Mouse (Mus musculus) CD8-positive naive resting alpha-beta T cell, adult 2 months (primary cell): ENCODE results near the gene Iqch.

ENCODE experiments used
- DNase-seq, 2 experiments: peaks; one replicate each; pipeline ENCODE4 v3.0.0; 2022; ENCODE audit warnings: low read depth in 2 of 2, low spot score in 2 of 2

Gene Iqch

DNA sequence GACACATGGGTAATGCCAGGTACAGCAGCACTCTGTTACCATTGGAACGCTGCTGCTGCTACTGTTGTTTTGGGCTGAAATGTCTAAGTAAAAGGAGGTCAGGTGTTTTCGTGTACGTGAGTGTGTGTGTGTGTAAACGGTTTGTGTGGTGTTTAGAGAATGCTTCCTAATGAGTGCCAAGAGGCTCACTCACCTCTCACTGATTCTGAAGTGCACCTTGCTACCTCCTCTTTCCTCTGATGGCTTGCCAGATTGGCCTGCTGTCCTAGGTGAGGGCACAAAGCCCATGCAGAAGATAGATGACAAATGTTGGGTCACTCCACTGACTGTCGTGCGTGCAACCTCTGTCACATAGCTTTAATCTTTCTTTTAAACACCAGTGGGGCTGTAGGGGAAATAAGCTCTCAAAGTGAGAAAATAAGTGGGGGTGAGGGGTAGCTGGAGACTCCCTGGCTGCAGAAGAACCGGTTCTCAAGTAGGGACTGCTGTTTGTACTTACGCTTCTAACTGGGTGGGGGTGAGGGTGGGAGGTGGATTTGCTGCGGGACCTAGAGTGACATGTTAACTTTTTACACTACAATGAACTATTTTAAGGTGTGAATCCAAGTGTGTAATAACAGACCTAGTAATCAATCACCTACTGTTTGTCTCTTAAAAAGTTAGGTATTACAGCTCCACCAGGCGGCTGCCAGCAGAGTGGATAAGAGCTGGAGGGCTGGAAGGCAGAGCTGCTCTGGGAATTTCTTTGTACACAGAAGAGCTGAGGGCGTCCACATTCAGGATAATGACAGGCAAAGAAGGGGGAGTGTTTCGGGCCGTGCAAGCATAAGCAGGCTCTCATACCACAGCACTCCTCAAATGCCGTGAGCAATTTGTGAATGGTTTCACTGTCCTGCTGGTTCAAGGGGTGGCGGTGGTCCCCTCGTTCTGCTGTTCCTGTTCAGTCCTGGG is 10.5 kb upstream of the Iqch start:
- no peak for DNase-seq

DNA sequence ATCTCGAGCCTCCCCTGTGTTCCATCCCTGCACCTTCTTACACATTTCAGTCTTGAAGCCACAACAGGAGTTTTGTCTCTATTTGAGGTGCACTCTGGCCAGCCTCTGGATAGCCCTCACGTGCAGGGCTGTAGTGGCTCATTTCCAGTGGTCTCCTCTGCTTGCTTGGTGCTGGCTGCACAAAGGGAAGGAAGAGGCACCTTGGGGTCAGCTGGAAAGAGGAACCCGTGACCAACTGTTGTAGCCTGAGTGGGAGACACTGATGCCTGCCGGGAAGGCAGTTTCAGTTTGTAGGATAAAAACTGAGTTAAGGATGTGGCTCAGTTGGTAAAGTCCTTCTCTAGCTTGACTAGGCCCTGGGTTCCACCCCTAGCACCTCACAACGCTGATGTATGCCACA is 9.7 kb upstream of the Iqch start:
- no peak for DNase-seq

DNA sequence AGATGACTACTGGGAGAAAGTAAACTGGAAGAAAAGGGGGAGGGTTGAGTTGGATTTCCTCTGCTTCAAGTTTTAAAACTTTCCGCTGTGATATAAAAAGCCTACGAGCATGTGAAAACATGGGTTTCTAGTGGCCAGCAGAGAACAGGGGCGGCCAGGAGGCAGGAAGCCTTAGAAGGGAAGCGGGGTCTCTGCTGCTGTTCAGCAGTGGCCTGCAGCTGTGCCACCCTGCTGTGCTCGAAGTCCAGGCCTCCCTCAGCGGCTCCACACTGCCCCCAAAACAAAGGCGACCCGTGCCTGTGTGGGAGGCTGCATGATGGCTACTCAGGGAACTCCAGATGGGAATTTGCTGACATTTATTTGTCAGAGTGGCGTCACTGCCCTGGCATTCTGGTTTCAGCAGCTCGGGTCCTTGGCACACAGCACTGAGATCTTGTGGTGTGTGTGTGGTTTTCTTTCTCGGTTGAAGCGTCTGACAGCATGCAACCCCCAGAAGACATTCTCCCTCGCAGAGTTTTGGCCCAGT is 8.6 kb upstream of the Iqch start:
- DNase-seq: peak in 1 of 2 experiments; percentile 23

DNA sequence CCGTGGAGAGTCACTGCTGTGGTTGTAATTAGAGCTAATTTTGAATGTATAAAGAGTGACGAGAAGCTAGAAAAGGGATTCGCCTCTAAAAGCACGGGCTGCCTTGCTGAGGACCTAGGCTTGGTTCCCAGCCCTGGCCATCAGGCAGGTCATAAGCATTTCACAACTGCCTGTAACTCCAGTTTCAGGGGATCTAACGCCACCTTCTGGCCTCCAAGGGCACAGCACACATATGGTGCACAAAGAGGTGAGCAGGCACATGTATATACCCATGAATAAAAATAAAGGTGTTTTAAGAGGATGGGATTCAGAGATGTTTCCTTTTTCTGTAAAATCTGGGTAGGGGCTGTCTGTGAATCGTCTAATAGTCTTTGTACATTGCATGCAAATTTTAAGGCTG is 7.9 kb upstream of the Iqch start:
- no peak for DNase-seq

DNA sequence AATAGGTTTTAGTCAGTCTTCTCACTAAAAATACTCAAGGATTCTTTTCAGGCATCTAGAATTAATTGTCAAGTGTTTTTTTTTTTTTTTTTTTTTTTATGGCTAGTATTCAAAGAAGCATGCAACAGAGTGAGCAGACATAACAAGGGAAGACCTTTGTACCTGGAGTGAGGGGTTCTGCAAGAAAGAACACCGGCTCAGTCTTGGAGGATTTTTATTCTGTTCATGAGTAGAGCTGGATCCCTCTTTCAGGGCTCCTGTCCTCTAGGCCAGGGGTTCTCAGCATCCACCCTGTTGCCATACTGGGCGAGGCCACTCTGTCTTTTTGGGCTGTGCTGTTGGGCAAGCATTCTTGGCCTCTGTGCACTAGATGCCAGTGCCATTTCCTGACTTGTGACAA is 7.5 kb upstream of the Iqch start:
- no peak for DNase-seq

DNA sequence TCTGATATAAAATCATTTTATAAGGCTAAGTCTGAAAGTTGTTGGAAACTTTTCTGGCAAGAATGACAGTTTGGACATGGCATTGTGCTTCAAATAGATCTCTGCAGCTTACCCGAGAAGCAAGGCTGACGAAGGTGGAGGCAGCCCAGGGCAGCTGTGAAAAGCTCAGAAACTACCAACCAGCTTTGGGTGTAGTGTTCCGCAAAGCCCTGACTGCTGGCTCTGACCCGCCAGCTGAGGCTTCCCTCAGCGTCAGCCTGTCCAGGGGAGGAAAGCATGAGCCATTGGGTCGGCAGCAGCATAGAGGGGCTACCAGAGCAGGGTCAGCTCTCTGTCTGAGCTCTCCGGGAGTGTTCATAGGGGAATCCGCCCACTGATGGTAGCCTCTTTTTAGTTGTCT is 7.0 kb upstream of the Iqch start:
- DNase-seq: no peak

DNA sequence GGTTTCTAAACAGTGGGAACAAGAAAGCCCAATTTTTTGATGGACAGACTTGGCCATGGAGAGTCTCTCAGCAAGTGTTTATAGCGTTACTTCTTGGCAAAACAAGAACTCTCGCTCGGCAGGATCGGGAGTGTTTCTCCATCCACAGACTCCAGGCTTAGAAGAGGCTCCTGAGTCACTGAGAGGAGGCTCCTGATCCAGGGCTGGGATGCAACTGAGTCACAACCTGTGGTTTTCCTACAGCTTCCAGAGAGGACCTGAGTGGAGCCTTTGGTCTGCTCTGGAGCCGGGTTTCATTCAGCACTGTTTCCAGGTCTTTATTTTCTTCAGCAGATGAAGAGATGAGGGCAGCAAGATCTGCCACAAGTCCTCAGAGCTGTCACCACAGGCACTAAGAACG is 5.7 kb upstream of the Iqch start:
- no peak for DNase-seq

DNA sequence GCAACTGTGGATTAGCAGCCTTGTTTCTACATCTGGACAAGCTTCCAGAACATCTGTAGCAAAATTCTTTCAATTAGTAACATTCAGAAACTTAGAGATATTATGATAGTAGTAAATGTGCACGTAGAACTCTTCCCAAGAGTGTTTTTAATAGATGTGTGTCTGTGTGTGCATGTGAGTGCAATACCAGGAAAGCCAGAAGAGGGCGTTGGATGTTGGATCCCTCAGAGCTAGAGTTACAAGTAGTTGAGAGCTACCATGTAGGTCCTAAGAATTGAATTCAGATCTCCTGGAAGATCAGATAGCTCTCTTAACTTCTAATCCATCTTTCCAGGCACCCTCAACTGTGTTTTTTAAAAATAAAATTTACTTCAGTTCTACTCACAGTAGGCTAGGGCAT is 4.3 kb upstream of the Iqch start:
- peak in 1 of 2 experiments; percentile 23 for DNase-seq

DNA sequence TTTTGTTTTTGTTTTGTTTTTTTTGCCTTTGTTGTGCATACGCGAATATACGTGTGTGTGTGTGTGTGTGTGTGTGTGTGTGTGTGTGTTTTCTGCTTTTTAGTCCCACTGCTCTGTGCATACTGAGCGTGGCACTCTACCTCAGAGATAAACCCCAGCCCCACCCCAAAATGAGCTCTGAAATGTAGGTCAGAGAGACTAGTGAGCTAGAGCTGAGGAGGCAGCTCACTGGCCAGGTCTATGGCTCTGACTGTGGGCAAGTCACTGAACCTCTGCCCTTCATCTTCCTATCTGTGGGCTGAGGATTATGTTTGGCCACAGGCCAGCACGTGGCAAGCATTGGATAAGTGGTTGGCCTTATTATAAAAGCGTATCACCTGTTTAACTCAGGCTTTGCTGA is 1.6 kb upstream of the Iqch start:
- DNase-seq: no peak

DNA sequence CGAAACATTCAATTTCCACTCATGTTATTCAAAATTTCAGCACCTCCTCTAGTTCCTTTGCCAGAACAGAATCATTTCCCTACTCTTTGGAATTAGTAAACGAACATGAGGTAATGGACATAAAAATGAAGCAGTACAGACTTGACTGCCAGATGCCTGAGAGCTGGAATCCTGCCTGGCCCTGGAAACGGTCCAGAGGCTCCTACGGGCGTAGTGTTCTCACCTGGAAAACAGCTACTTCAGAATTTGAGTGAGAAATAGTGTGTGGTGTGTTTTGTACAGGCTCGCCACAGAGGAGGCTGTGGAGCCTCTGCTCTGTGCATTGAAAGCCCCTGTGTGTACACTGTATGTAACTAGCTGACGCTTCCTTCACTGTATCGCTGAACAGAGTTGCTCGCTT is 5.6 kb downstream of the Iqch start:
- no peak for DNase-seq

DNA sequence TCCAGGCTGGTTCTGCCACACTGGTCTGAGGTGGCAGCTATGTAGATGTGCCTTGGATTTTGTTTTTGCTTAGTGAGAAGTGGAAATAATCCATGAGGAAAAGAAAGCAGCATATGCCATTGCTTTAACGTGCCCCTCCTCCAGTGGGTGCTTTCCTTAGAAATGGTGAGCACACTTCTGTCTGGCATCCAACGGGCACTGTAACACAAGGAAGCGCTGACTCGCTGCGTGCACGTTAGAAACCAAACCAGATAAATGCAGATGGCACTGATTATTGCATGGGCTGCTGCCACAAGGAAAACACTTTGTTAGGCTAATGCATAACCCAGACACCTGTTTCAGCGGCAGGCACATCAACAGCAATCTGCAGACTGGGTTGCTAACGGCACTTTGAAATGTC is 6.6 kb downstream of the Iqch start:
- DNase-seq: no peak

DNA sequence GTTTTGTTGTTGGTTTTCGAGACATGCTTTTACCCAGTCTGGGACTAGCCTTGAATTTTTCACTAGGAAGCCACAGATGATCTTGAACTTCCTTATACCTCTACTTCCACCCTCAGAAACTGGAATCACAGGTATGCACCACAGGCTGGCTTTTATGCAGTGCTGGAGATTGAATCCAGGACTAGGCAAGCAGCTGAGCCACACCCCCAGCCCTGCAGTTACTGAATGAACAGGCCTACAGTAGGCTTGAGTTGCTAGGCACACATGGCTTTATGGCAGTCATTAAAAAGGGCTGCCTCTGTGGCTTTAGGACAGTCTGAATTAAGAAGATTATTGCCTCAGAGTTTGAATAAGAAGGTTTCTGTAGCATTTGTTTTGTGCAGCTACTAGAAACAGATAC is 7.3 kb downstream of the Iqch start:
- no peak for DNase-seq

DNA sequence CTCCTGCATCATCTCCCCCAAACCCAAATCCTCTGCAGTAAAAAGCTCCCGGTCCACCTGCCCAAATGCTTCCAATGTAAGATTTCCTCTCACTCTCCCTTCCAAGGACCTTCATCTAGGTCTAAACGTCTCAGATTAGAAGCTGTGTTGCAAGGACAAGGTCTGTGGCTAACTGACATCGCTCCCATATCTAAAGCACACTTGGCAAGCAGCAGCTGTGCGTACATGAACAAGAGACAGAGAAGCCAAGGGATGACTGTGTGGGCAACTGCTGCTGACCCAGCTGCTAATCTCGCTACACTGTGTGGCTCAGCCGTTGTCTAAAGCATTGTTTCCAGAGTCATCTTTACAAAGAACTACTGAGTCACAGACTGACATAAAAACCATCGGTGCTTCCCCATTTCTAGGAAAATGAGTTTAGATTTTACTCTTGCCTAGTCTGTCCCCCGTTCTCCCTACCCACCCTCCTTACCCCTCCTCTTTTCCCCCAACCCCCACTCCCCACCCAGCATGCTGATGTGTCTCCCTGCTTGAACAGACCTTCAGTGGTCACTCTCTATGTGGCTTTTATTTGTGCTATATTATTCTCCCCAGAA is 10.5 kb downstream of the Iqch start:
- no peak for DNase-seq

DNA sequence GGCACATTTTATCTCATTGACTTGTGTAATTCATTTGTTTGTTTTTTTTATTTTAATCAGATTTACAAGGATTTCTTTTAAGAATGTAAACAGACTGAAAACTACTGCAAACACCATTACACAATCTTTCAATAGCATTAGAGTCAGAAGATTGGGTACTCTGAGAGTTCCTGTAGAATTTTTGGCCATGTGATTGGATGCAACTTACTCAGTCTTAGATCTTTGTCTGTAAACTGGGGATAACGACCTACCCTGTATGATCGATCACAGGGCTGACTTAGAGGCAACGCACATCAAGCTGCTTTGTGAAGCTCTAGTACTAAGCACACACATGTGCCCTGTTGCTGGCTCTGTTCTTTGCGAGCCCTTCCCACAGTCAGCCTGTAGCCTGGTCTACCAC is 11.7 kb downstream of the Iqch start:
- no peak for DNase-seq

DNA sequence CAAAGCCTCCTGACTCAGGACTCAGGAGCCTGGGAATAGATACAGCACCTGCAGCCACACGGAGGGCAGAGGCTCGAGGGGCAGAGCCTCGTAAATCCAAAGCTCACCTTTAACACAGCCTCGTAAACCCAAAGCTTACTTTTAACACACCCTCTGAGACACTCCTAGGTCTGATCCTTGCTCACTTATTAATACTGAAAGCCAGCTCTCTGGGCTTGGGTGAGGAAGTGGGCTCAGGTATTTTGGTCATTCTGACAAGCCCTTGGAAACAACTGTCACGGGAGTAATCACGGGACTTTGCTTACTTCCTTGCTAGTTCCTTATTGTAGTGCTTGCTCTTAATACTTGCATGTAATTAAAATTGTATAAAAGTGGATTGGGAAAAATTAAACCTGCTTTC is 13.1 kb downstream of the Iqch start:
- no peak for DNase-seq

DNA sequence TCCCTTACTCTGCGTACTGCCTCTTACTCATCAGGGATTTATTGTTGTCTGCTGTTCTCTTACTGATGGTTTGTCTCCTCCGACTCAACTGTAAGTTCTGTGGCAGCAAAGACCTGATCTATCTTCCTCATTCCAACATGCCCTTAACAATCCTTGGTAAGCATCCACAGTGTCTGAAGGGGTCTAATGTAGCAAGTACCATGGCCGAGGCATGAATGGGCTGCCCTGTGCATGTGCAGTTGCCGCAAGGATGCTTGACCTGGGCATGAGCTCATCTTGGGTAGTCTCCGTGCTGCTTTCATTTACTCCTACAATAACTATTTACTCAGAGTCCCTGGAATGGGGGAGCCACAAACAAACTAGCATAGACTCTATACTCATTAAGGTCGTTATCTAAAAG is 17.0 kb downstream of the Iqch start:
- DNase-seq: no peak

DNA sequence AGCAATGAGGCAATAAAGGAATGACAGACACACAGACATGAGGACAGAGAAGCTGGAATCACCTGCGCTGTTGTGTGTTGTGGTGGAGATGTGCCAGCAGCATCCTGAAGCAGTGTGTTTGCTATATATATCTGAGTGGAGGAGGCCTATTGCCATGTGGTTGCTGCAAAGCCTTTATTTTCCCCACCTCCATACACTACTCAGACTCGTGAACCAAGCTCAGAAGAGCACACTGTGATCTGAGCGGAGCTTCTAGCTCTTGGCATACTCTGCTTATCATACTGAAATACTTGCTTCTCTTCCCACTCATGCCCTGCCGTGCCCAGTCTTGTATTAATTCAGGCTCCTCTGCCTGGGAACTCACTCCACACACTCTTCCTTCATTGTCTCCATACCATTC is 20.5 kb downstream of the Iqch start:
- no peak for DNase-seq

DNA sequence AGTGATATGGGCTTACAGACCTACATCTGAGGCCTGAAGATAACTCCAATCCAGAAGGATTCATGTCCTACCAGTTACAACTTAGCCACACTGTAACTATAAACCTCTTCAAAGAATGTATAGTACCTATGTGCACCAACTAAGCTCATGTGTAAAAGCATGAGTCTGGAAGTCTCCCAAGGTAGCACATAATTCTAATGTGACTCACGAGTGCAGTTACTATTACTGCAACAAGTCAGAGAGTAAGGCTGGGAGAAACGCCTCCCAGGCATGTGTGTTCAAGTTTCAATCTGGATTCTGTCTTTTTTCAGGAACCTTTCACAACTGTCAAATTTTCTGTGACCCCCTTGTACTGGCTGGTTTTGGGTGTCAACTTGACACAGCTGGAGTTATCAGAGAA is 22.2 kb downstream of the Iqch start:
- DNase-seq: no peak

DNA sequence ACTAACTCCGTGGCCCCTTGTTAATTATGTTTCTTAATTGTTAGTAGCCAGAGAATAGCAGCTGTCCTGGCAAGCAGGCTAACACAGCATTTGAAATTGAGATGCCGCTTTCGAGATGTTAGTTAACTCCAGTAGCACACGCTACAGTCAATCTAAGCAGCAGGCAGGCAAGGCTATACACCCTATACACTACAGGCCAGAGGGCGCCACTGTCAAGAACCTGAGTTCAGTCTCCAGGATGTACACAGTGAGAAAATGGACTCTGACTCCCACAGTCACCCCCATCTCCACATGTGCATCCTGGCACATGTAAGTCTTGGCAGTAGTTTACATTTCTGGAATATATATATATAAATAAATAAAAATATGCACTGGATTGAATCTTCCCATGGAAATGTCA is 22.6 kb downstream of the Iqch start:
- DNase-seq: no peak

DNA sequence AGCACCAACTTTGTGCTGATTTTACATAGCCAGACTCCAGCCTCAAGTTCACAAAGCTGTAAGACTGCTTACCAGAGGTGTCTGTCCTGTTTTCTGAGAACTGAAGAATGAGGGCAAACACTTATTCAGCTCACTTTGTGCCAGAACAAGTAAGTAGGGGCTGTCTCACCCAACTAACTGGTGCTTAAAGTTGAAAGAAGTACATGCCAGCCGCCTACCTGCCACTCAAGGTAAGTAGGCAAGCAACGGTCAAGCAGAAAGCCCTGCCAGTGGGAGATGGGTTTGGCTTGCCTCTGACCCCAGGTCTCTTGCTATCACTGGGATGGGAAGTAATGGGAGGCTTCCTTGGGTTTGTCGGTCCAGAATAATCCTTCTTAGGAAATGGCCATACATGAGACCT is 24.8 kb downstream of the Iqch start:
- DNase-seq: no peak

DNA sequence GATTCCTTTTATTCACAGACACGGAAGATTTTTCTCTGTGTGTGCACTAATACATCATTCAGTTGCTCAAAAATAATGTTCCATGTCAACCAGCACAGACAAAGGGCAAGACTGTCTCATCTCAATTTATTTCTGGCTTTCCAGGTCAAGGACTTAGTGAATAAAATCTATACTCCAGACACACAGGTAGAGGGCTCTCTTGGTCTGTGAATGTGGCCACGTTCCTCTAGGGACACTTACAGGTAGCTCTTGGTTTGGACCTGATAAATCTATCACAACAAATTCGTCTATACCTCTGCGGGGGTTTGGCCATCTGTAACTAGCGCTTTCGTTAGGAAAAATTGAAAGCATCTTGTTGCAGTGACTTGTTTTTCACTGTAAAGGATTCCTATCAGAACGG is 29.4 kb downstream of the Iqch start:
- no peak for DNase-seq

DNA sequence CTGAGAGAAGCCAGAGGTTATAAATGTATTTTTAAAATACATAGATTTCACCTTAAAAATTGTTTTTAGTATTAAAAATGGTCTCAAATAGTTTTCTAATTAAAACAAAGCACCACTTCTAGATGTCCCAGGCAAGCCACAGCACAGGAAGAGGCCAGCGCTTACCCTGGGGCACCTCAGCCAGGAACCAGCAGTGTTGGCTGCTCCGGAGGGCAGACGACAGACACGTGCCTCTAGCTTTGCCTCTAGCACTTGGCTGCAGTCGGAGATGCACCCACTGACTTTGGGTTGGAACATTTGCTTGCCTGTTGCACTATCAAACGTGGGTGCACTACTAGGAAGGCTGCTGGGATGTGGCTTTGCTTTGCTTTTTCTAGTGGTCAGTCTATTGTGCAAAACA is 30.4 kb downstream of the Iqch start:
- DNase-seq: no peak

DNA sequence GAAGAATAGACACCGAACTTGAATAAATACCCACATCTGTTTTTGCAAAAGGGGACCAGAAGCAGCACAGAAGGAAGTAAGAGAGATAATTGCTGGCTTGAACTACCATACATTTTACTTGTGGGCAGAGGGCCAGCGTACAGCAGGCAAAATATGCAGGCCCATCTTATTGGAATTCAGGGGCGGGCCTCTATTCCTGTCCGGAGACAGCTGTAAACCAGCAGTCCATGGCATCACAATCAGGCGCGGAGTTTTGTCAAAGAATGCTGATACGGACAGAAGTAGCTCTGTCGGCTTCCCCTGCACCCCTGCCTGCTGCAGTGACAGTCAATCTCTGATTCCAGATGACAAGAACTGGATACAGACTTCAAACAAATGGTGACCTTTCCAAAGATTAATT is 33.5 kb downstream of the Iqch start:
- no peak for DNase-seq
